Mouse (Mus musculus) layer of hippocampus, postnatal 25 days (tissue): ENCODE results near the gene Atg101. TPM values are rescaled to one million over a fixed set of nuclear protein-coding genes. Genes with fewer than 3 reads are reported as not detected.
A peak's percentile ranks its signal among the peaks of the same experiment; 100 is the strongest.

Source experiments
- DNase-seq, 2 experiments: peaks; one replicate each; pipeline ENCODE4 v3.0.0; 2022; ENCODE audit warnings: mixed read lengths in 2 of 2, low spot score in 1 of 2; ENCODE audit errors: extremely low spot score in 1 of 2
- total RNA-seq, 2 experiments: library from RNA; stranded (reverse); gene quantifications; 2 replicates each; pipeline ENCODE4 v1.2.3; 2021

Gene Atg101
- 10 to 100 TPM; 45.2 to 53.9 TPM for total RNA-seq

DNA sequence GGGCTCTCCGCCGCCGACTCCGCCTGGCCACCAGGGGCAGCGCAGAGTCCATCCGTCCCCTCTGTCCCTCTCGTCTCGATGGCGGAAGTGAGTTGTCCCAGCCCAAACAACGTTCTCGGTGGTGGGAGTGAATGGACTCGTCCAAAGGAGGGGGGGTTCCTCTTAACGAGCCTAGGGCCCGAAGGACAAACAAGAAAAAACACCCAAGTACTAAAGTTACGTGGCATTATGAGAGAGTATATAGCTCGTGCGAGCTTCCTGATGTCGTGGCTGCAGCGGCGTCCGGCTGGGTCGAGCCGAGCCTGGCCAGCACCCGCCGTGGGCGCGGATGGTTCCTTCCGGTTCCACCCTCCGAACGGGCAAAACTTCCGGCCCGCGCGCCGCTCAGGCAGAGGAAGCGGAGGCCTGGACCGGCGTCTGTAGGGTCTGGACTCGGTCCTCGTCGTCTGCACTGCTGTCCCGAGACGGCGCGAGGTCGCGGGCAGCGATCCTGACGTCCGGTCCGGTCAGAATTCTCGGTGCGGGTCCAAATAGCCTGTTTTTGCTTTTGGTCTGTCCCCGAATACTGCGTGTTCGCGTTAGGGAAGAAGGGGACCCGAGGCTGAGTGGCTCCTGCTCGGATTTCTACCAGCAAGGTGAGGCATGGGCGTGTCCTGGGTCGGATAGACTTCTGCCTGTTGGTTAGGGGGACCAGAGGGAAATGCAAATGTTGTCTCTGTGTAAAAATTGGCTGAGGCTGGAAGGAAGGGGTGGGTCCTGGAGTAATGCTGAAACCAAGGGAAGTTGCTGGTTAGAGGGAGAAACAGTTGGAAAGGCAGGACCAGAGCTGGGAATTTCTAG is at the start of gene Atg101:
TSS of gene Atg101 (plus strand) at position 362 of the 840 bp plus-strand sequence.
- DNase-seq: peak; percentile 85

DNA sequence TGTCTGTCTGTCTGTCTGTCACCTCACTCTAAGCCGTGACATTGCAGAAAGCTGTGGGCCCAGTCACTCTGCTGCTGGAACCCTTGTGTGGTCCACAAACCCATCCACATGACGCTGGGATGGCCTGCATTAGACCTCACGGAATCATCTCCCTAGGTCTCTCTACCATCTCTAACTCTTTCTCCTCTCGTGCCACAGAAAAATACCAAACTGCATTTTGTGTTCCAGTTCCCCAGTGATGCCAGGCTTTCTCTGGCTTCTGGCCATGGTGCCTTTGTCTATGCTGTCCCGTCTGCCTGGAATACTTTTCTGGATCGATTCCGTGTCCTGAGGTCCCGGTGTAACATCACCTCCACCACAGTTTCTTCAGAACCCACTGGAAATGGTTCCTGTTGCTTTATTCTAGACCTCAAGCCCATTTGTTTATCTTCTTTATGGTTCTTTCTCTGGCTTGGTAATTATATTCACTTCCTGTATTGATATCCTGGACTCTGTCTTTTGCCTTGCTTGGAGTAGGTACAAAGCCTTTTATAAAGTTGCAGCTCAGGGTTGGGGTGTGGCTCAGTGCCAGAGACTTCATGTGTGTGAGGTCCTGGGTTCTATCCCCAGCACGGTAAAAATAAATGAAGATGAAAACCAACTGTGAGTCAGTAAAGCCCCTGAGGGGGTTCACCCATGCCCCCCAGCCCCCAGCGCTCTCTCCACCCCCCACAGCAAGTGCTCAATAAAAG is 49.3 kb upstream of the Atg101 start:
- no peak for DNase-seq

DNA sequence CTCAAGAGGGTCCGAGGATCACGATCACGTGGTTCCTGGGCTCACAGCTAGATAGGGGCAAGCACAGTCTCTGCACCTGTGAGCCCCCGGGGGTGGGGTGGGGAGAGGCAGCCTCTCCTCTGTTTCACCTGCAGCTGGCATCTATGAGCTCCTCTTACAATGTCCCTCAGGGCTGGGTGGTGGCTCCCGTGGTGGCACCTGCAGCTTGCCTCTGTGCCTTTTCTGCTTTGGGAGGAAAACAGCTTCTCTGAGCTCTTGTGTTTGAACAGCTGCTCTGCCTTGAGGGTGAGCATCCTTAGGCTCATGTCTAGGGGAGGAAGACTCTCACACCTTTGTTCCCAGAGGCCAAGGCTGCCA is 48.8 kb upstream of the Atg101 start:
- DNase-seq: no peak

DNA sequence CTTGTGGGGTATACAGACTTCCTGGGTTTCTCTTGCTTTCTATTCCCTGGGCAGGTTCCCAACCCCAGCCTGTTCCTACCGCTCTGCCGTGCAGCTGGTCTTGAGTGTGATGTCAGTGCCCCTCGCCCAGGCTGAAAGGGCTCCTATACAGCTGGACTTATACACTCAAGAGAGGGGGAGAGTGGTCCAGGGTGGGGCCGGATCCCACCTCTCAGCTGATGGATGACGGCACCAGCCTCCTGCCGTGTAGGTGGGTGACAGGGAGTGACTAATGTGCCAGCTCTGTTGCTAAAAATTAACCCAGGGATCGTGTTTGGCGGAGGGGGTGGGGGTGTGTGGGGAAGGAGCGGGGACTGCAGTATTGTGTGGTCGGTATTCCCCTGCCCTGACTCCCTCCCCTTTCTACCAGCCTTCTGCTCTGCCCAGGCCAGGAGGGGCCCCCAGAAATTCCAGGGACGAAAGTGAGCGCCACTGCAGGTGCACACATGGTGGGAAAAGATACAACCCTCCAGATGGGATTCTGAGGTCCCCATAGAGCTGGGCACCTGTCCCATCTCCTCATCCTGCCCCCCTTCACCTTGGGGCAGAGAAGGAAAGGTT is 48.2 kb upstream of the Atg101 start:
- no peak for DNase-seq

DNA sequence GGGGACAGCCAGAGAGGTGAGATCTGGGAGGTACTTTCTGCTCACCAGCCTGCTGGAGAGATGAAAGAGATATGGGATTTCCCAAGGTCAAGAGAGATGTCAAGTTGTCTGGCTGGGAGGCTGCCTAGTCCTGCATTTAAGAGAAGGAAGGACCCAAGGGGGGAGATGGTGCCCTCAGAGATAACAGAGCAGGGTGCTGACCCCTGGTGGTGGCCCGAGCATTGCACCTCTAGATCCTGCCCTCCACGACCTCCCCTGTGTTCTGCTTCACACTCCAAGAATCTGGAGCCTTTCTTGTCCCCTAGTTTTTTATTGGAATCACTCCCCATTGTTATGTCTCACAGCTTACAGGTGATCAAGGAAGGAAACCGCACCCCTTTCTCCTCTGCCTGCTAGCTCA is 47.2 kb upstream of the Atg101 start:
- DNase-seq: peak in 1 of 2 experiments; percentile 74

DNA sequence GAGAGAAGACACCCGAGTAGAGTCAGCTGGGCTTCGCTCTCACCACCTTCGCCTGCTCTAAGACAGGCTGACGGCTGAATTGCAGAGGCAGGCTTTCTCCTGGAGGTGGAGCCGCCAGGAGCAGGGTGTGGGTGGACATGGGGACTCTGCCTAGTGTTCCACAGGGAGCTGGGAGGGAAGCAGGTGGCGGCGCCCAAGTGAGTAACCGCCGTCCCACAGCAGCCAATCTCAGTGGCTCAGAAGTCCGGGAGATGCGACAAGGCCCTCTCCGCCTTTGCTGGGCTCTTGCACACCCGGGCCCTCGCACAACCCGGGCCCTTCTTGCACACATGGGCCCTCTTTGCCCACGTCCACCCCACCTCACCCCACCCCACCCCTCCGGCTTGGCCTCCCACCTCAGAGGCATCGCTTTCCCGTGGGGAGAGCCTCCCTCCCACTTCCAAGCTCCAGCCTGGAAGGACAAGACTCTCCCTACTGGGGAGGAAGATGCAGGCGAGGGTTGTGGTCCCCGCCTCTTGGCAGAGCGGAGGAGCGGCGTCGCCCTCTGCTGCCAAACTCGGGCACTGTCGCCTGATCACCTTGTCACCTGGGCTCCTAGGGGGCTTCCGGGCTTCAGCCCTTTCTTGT is 45.1 kb upstream of the Atg101 start:
- DNase-seq: peak in 1 of 2 experiments; percentile 60

DNA sequence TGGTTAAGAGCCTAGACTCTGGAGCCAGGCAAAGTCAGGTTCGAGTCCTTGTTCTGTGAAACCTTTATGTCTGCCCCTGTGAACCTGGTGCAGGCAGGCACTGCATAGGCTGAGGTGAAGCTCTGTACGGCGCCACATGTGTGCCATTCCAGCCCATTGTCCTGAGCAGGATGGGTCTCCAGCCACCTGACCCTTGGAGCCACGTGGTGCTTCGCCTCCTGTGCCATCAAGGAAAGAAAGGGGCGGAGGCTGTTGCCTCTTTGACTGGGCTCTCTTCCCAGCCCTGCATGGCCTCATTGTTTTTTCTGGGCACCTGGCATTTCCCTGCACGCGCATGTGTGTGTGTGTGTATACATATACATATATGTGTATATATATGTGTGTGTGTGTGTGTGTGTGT is 44.3 kb upstream of the Atg101 start:
- DNase-seq: no peak

DNA sequence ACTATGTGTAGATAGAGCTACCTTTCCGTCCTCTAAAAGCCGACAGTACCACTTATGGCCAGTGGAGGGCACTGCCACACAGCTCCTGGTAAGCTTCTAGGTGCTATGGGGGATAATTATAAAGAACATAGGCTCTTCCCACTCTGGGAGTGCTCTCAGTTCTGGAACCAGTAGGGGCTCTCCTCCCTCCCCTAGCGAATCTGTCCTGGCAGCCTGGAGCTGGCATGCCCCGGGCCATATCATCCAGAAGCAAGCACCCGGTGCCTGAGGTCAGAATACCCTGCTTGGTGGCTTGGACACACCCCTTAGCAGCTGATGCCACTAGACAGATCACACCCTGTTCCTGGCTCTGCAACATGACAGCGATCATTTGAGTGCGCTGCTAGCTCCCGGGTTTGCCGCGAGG is 43.3 kb upstream of the Atg101 start:
- DNase-seq: peak; percentile 78 to 94

DNA sequence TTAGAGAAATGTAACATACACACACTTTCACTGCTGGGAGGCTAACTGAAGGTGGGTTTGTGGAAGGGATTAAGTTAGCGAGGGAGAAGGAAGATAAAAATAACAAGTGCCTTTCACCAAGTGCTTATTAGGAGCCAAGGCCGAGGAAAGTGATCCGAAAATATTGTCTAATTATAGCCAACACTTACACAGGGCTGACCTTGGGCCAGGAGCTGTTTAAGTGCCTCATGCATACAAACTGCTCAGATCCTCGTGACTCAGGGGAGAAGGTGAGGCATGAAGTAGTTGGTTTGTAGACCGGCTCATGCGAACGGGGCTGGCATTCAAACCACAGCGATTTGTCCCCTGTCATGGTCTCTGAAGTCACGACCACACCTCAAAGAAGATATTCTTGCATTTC is 42.8 kb upstream of the Atg101 start:
- no peak for DNase-seq

DNA sequence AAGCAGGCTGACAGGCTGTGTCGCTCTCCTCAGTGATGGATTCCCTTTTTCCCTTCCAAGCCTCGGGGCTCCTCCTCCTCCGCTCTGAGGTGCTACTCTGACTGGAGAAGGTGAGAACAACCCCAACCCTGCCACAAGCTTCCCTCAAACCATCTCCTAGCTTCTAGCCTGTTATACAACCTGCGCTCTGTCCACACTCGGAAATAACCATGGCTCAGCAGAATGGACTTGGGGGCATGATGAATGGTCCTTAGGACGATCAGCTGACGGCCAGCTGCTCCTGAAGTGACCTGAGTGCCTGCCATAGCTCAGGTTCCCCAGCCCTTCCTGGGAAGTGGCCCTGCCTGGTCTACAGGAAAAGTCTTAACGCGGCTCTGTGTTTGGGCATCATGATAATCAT is 42.2 kb upstream of the Atg101 start:
- DNase-seq: no peak

DNA sequence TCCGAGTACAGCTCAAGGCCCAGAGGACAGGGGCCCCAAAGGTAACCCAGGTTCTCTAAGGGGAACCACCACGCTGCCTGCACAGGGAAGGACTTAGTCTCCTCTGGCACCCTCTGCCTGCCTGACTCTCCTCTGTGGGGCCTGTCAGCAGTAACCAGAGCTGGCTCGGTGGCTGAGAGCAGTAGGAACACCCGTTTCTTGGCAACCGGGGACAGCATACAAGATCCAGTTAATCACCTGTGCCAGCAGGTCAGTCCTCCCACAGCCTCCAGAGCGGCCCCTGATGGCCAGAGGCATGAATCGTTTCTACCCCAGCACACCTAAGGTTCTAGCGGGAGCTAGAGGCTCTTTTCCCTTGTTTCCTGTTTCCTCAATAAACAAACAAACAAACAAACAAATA is 41.4 kb upstream of the Atg101 start:
- DNase-seq: no peak

DNA sequence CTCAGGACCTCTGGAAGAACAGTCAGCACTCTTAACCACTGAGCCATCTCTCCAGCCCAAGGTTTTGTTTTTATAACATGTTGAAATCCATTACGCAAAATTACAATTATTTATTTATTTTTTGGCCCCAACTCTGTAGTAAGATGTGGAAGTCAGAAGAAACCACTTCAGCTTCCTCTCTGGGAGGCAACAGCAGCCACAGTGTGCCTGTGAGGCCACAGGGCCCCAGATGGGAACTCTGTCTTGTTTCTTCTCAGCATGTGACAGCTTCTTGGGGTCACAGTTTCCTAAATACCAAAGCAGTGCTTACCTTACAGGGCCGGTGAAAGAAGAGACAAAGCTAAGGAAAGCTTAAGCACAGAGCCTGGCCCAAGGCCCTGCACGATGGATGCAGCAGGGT is 40.1 kb upstream of the Atg101 start:
- DNase-seq: no peak

DNA sequence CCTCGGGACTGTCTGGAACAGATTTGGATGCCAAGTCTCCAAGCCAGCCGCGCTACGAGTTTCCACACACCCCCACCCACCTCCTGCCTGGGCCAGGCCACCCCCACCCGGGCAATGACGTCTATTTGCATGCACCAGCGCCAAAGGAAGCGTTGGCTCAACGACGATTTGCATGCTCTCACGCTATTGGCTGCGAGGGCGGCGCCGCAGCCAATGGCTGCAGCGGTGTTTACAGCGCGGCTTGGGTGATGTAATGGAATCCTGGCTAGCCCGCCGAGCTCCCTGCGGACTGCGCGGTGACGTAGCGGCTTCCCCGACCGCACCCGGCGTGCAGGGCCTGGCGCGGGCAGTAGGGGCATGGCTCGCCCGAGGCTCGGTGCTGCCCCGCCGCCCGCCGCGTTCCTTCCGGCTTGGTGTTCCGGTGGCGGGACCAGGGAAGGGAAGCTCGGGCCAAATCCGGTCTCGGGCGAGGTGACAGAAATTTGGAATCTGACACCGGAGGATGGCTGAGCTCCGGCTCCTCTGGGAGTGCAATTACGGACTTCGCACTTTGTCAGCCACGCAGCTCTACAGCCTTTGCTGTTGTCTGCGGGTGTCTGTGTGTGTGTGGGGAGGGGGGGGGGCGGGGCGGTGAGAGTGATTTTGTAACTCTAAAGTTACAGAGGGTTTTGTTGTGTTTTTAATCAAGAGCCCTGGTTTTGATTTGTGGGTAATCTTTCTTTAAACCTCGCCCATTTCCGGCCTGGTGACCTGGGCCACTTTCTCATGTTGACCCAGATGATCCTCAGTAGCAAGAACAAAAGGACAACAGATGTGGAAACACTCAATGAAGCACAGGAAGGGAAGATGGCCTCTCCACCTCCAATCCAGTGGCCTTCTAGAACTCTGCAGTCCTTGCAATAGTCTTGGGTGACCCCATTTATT is 37.6 kb upstream of the Atg101 start:
- DNase-seq: peak; percentile 83 to 86

DNA sequence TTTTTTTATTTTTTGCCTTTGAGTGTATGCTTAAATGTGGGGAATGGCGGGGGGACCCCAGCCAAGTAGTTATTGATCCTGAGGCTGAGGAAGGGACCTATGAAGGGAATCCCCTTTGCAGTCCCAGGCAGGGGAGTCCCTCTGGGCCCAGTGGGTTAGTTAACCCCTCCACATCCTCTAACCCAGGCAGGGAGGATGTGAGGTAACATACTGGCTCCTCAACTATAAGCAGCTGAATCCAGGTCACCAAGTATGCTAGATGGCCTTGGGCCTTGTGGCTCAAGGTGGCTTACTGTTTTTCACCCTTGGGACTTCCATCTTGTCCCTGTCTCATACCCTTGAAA is 36.9 kb upstream of the Atg101 start:
- no peak for DNase-seq

DNA sequence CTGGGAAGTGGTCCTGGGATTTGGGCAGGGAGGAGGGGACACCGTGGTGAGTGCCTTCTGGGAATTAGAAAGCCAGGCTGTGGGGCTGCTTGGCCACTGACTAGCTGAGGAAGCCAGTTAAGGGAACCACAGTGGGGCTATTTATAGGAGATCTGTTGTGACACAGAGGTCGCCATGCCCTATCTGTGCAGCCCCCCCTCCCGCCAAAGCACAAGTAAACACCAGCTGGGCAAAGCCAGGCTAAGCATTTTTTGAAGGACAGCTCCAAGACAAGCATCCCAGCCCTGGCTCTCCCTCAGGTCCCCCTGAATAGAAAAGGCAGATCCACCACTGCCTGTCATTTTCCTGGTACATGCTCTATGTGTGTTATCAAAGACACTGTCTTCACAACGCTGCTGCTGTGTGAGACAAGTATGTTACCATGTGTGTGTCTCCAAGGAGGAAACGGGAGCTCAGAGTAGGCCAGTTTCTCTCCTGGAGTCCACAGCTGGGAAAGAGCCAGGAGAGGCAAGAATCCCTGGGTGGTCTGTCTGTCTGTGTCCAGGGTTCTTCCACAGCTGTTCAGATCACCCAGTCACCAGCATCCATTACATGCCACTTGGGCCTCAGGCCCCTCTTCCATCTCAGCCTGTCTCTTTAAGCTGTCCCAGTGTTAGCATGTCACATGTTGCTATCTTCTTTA is 35.9 kb upstream of the Atg101 start:
- DNase-seq: no peak

DNA sequence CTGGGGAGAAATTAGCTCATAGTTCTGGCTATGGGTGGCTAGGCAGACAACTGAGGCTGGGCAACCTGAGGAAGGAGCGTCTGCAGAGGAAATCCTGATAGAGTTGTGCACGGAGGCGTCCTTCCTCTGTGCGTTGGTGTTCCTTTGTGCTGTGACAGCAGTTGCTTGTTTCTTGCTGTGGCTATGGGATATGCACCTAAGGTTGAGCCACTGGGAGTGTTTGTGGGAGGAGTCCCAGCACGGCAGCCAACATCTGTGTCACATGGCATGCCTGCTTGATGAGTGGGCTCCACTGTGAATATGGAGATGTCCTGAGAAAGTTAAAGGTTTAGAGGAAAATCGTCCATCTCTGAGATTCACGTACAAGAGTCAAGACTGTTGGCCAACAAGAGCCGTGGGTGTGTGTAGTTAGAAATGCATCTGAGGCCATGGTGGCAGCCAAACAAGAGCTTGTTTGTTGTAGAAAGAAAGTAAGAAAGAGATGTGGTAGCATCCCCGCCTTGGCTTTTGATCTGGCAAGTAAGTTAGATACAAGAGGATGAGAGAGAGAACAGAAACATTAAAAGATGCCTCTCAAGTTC is 33.8 kb upstream of the Atg101 start:
- no peak for DNase-seq

DNA sequence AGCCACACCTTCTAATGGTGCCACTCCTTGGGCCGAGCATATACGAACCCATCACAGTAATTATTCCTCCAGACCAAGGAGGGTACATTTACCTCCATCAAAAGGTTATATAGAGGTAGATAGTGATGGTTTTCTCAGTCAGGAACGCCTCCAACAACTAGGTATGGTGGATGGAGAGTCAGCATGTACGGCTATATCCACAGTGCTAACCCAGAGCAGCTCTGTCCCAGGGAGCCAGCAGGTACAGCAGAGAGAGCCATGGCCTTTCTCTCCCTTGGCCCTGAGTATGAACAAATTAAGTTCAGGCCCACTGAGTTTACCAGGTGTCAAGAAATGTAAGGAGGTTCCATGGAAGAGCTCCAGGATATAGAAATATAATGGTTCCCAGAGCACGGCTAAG is 32.1 kb upstream of the Atg101 start:
- DNase-seq: no peak

DNA sequence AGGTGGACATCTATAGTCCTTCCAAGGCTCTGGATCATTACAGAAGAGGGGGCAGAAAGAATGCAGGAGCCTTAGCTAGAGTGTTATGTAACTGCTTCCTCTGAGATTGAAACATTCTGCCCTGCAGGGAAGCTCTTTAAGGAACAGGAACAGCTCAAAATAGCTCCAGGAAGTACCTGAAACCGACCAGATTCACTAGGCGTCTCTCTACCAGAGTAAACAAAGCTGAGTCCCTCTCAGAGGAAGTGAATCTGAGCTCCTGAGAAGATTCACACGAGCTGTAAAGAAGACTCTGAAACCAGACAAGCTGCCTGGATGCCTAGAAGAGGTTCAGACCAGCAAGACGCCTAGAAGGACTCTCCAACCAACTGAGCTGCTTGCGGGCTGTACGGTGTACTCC is 31.5 kb upstream of the Atg101 start:
- no peak for DNase-seq

DNA sequence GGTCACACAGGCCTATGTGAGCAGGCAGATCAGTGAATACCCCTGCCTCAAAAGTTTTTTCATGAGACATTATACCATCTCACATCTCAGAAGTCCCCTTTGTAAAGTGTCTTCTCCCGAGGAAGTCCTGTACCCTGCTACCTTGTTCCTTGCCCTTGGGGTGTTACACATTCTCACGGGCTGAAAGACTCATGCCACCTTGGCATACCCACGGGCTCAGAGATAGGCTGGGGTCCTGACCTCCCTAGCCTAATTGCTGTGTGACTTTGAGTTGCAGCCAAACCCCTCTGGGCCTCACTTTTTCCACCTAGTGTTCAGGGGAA is 30.5 kb upstream of the Atg101 start:
- DNase-seq: no peak
